Mouse (Mus musculus): Measurements from ENCODE around the gene Rassf8. TPM values are rescaled to one million over a fixed set of nuclear protein-coding genes. Genes with fewer than 3 reads are reported as not detected.

Gene Rassf8
- polyA plus RNA-seq, 1 experiment: 2.8 TPM

DNA sequence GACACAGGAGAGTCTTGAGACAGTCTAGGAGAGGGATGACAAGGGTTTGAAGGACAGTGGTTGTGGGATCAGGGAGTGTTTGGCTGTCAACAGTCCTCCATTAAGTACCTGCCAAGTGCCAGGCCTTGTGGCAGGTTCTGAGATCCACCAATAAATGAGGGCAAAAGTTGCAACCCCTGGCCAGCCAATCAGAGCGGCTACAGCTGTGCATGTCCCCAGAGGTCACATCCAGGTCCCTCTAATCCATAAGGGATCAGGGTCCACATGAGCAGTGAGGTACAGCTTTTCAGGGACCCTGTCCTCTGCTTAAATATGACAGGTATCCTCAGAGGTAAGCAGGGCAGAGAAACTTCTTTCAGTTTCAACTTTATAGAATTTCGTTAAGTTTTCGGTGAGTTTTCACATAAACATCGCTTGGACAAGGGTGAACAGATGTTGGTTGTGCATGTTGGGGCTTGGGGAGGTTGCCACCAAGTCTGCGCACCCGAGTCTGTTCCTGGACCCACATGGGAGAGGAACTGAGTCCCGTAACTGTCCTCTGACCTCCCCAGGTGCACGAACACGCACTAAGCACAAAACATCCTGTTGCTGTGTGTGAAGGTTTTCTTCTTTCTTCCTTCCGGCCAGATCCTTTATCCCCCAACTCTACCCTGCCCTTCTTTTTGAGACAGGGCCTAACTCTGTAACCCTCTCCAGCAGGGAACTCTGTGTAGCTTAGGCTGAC lies 107.0 kb downstream of the Rassf8 start:
- WGBS: 89% methylated on average over 10 of the region's 10 CpGs

DNA sequence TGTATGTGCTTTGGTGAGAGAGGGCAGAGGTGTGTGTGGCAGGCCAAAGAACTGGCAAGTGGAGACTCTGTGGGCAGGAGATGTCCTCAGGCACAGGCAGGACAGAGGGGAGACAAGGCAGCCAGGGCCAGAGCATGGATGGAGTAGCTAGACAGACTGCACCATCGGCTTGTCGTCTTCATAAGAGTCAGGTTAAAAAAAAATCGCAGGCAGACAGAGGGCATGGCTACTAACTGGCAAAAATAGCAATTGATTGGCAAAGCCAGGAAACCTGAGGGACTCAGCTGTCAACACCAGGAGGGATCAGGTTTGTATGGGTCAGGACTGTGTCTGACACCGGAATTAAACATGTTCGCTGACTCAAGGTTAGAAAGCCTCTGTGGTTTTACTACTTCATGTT lies 108.2 kb downstream of the Rassf8 start:
- no peak for DNase-seq (ENCODE audit: low read depth, low spot score)
- WGBS: 83% methylated on average over 5 of the region's 5 CpGs

More for the DNA sequence above, 107.0 kb downstream of the Rassf8 start:
- no peak for DNase-seq (ENCODE audit: low read depth, low spot score)

DNA sequence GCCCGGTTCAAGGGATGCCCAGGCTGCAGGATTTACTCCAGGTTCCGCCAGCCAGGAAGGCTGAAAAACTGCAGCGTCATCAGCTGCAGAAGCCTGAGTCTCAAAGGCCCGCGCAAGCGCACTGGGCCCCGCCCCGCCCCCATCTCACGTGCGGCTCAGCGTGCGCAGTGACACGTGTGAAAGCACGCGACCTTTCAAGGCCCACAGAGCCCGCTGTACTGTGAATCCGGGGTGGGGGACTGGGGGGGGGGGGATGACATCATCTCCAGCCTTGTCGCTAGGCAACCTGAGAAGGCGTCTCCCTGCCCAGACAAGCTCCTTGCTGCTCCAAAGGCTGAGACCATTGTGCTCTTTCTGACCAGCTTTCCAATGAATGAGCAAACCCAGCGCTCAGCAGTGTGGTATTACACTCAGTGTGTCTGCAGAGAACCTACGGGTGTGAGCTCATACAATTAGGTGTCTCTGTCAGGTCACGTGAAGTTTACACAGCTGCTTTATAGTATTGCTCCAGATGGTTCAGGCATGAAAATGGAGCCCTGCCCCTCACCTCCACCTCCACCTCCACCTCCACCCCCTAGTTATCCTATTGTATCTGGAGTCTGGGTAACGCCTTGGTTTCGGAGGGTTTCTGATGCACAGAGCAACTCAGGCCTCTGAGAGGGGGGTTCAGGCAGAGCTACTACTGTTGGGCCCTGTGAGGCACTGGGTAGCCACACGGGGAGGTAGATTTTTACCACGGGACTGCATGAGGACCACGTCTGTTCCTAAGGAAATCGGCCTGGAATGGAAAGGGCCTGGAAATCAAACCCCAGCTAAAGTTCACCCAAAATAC lies 109.4 kb downstream of the Rassf8 start:
- DNase-seq (ENCODE audit: low read depth, low spot score): peak; percentile 42
- WGBS: 12% methylated on average over 28 of the region's 28 CpGs

DNA sequence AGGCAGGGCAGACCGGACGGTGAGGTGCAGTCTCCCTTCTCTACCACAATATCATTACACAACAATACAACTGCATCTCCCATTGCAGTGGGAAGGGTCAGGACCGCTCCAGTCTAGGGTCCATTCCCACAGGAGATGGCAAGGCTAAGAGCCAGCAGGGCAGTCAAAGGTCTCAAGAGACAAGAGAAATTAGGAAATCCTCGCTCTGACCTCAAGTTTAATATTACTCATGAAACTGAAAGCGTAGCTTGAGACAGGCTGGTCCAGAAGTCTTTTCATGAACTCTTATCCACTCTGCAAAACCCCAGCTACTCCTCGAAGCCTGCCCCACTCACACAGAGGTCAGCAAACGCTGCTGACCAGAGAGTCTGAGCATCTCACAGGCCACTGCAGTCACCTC lies 110.9 kb downstream of the Rassf8 start:
- no peak for DNase-seq (ENCODE audit: low read depth, low spot score)
- 83% methylated on average over 7 of the region's 7 CpGs for WGBS

DNA sequence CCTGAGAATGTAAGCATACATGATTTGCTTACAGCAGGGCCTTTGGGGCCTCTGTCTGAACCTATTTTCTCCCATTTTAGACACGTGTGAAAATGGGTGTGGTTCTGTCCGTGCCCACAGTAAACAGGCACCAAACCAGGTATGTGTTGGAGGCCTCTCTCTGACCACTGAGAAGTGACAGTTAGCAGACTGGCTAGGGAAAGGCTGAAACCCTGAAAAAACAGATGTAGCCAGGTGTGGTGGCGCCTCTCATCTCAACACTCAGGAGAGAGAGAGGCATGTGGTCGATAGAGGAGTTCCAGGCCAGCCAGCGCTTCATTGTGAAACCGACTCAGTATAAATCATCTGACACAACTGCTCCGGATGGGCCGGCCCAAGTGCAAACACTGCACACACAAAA lies 111.9 kb downstream of the Rassf8 start:
- WGBS: 41% methylated on average over 8 of the region's 8 CpGs
- no peak for DNase-seq (ENCODE audit: low read depth, low spot score)

DNA sequence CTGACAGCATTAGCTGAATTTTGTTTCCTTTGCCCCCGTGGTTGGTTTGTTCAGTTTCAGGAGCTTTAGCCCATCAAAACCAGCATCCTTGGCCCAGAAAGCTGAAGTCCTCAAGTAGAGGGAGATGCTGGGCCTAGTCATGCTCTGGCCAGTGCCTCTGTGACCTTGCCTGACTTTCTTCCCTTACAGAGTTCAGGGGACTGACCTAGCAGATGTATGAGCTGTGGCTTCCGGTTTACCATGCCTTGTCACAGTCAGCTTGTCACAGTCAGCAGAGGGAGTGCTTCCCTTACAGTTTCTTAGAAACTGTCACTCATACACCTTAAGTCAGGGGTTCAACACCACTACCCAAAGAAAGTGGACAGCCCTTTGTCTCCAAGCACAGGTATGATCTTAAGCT lies 113.8 kb downstream of the Rassf8 start:
- WGBS: 68% methylated on average over 2 of the region's 2 CpGs
- no peak for DNase-seq (ENCODE audit: low read depth, low spot score)

DNA sequence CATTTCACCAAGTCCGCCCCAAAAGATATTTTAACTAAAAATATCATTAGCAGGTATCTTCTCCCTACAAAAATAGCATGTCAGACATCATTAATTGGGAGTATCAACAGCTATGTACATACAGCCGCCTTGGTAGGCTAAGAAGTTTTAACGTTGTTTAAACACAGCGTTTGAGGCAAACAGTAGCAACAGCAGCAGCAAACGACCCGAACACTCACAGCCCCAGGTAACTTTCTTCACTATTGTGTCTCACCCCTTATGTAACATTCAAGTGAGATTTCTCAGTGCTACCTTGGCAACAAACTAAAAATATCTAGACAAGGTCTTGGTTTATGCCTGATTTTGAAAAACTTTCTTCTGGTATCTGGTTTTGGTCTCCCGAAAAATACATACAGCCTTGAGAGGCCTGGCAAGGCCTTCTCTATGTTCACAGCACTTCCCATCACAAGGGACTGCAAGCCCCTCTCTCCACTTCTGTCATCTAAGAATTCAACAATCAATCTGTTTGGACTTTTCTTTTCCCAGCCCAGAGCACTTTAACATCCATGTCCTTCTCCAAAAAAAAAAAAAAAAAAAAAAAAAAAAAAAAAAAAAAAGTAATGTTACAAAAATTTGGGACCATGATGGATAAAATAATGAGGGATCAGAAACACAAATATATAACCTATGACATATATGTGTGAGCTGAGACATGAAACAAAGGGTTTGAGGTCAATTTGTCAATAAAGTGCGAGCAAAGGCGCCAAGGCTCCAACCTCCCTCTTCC lies 115.1 kb downstream of the Rassf8 start:
- WGBS: 80% methylated on average over 9 of the region's 9 CpGs
- DNase-seq (ENCODE audit: low read depth, low spot score): no peak

DNA sequence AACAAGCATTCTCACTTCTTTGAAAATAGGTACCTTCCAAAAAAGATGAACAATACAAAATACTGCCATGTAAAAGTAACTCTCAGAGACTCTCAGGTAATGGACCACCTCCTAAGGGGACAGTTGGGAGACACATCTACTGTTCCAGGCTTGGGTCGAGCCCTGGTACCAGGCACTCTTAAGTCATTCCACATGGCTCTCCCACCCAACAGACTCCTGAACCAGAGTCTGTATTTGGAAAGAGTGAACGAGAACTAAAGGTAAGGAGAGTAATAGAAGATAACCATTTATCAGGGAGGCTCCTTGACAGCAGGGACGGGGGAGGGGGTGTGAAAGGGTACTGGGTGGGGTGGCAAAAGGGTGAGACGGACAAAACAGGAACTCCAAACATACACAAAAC lies 115.8 kb downstream of the Rassf8 start:
- no peak for DNase-seq (ENCODE audit: low read depth, low spot score)
- 28% methylated on average over 4 of the region's 4 CpGs for WGBS

DNA sequence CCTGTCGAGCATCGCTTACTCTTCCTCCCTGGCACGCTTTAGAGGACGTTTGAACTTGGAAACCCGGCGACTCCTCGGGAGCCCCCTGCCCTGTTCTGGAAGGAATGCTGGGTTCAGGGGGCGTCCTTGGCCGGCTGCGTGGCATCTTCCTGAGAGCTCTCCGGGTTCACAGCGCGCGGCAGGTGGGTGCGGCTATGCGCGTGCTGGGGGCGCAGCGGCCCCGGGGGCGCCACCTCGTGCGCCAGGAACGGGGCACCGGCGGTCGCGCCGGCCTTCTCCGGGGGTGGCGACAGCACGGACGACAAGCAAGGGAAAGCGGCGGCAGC lies 116.2 kb downstream of the Rassf8 start:
- no peak for DNase-seq (ENCODE audit: low read depth, low spot score)
- 3% methylated on average over 35 of the region's 35 CpGs for WGBS

DNA sequence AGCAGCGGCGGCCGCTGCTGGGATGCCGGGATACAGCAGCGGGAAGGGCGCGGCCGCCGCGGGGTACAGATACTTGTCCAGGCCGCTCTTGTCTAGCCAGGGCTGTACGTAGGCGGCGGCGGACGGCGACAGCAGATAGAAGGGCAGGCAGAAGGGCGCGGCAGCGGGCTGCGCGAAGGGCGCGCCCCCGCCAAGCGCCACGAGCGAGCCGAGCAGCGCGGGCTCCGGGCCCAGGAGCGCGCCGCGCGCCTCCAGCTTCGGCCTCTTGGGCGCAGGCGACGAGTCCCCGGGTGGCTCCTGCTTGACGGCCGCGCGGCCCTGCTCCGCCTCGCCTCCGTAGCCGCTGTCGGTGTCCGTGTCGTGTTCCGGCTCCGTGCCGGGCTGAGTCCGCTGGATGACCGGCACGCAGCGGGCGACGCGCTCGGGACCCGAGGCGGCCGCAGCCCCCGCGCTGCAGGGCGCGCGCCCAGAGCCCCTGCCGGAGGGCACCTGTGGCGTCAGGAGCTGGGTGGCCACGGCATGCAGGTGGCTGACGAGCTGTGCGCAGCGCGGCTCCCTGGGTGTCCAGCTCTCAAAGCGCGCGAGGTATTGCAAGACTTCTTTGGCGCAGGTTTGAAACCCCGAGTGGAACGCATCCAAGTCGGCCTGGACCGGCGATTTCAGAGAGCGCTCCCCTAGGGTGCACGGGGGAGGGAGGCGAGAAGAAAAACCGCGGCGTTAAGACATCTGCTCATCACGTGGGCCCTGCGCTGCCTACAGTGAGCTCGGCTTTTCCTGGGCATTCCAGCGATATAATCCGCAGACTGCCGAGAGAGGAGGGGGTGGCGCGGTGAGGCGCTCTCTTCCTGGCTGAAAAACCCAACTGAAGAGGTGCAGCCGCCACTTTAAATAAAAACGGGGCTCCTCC lies 116.8 kb downstream of the Rassf8 start:
- WGBS: under 1% methylated on average over 103 of the region's 105 CpGs
- DNase-seq (ENCODE audit: low read depth, low spot score): no peak

DNA sequence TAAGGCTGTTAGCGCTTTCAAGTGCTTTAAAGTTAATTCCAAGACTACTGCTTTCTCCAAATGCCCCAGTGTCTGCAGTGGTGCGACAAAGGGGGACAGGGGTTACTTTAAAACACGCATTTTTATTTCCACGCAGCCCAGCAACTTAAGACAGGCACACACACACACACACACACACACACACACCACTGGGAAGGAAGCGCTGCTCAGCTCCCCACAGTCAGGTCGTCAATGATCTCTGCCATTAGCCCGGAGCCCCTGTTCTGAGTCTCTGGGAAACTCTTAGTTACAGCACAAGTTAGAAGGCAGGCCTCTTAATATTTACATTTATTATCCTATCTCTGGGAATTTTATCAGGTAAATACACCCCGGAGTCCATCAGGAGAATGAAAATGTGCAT lies 117.6 kb downstream of the Rassf8 start:
- no peak for DNase-seq (ENCODE audit: low read depth, low spot score)
- 7% methylated on average over 8 of the region's 8 CpGs for WGBS

DNA sequence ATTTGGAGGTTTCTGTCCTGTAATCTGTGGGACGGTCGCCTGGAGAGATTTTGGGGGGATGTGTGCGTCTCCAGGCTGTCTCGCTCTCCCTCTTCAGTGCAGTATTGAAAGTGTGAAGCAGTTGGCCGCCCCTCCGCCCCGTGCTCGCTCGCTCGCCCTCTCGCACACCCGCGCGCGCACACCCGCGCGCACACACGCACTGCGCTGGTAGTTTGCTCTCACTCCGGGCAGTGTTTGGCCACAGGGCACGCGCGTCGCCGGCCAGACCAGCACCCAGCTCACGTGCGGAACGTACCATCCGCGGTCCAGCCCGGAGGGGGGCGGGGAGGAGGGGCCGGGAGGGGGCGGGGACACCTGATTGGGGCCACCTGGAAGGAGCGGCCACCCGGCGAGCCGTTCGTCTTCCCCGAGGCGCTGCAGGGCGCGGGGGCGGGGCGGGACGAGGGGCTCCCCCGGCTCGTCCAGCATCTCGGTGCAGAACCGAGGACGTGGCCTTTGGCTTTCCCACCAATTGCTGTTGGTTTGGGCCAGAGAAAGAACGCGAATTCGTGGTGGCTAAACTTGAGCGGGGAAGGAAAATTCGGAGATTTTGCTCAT lies 118.8 kb downstream of the Rassf8 start, which contains the start of gene Bhlhe41:
TSS of gene Bhlhe41 (minus strand) at position 270 of the 597 bp plus-strand sequence.
- no peak for DNase-seq (ENCODE audit: low read depth, low spot score)
- WGBS: under 1% methylated on average over 55 of the region's 57 CpGs

DNA sequence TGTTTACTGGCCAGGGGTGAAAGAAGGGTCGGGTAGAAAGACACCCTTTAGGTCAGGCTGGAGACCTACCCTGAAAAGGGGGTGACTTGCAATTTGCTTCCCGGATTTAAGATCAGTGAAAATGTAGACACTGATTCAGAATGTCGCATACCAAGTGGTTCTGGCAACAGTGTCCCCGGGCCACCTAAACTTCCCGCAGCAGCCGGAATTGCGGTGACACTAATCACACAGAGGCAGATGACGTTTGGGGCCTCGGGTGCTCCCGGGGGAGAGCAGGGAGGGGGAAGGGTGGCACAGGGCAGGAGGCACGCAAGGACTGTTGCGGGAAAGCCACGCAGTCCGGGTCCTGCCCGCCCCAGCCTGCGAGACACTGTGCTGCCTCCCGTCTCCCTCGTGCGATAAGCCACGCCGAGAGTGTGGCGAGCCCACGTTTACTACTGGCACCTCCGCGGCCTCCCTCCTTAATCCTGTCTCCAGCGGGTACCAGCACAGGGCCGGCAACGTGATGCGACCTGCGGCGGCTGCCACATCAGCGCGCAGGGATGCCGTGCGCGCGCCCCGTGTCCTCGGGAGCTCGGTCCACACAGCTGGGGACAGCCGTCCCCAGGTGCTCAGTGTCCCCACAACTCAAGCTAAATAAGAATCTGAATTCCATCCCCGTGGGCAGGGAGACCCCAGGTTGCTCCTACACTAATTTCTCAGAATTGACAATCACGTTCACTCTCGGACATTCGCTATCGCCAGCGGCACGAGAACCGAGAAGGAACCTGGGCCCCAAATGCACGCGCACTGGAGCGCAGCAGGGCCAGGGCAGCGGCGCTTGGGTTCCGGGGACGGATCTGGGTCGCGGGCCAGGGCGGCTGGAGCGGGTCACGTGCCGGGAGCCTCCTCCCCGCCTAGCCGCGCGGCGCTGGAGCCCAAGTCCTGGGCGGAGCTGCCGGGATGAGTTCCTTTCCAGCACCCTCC lies 119.6 kb downstream of the Rassf8 start:
- under 1% methylated on average over 69 of the region's 69 CpGs for WGBS
- no peak for DNase-seq (ENCODE audit: low read depth, low spot score)

DNA sequence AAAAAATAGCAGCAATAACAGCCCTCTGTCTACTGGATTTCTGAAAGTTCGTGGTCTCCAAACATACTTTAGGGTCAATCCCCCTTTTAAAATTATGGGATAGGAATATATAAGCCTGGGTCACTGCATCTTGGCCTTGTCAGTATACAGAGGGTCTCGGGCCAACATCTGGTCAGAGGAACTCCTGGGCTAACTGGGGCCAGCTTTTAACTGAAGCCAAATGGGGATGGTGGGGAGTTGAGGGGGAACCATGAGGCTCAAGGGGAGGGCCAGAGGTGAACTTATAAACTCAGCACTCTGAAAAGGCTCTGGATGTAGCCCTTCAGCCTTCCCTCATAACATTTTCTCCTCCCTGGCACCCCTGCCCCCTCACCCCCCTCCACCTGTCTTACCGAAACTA lies 120.6 kb downstream of the Rassf8 start:
- DNase-seq (ENCODE audit: low read depth, low spot score): no peak
- WGBS: 59% methylated on average over 3 of the region's 3 CpGs
